Mouse (Mus musculus) embryo, embryonic 9.5 days (tissue): Measurements from ENCODE around the gene Aldh18a1.
A peak's percentile ranks its signal among the peaks of the same experiment; 100 is the strongest.

ENCODE experiments used
- DNase-seq: peaks from one replicate; pipeline ENCODE4 v3.0.0-alpha.2; 2017; ENCODE audit errors: extremely low spot score

Gene Aldh18a1

GRCm38 (mm10) chr19:40526367-40527014 lies 61.8 kb downstream of the Aldh18a1 start:
- no peak for DNase-seq

DNA sequence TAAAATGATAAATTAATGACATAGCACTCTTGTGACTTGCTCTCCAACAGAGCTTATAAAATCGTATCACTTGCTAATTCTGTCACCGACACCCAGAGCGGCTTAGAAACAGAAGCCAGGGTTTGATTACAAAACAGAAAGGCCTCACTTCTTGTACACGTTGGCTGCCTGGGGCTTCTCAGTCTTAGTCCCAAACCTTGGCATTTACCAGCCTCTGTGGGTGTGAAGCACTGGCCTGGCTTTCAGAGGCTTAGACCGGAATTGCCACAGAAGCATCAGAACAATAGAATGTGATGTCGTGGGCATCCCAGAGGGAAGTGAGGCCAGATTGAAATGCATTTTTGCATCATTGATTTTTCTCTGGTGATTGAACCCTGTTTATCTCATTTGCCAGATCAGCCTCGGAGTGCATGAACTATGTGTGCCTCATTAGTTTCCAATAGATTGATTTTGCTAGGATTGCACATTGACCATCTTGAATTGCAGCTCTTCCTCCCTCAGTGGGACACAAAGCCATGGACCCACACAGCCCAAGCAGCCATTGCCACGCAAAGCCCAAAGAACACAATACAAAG lies 64.7 kb downstream of the Aldh18a1 start:
- DNase-seq: no peak

DNA sequence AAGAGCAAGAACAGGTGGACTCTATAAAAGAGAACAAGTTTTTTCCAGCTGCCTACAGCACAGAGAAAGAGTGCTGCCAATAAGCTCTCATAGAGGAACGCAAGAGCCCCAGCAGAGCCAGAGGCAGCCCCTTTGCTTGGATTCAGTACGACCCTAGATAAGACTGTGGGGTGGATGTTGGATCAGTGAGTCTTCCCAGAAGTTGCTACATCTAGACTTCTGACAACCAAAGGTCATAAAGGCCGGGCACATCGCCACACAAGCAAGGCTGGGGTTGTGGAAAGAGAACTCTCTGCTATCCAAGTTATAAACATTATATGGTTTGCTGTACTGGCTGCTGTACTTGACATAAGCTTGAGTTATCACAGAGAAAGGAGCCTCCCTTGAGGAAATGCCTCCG lies 67.9 kb downstream of the Aldh18a1 start:
- DNase-seq: no peak

DNA sequence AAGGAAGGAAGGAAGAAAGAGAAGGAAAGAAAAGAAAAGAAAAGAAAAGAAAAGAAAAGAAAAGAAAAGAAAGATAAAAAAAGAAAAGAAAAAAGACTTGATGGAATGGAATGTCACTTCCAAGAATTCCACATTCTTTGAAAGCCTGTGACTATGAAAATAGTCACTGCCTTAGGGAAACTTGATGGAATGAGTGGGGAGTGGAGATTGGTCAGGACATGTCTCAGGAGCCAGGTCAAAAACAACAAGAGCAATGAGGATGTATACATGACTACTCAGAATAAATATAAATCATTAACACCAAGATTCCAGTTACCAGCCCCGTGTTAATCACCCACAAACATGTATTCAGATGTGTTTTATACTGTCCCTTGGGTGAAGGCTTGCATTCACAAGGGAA lies 69.6 kb downstream of the Aldh18a1 start:
- DNase-seq: no peak

GRCm38 (mm10) chr19:40515596-40515995 lies 72.7 kb downstream of the Aldh18a1 start:
- DNase-seq: no peak

GRCm38 (mm10) chr19:40514376-40514775 lies 73.9 kb downstream of the Aldh18a1 start:
- DNase-seq: no peak

GRCm38 (mm10) chr19:40513632-40514078 lies 74.6 kb downstream of the Aldh18a1 start, which contains the start of gene Sorbs1:
TSS of gene Sorbs1 (minus strand) at chr19:40513779.
- DNase-seq: peak; percentile 97

DNA sequence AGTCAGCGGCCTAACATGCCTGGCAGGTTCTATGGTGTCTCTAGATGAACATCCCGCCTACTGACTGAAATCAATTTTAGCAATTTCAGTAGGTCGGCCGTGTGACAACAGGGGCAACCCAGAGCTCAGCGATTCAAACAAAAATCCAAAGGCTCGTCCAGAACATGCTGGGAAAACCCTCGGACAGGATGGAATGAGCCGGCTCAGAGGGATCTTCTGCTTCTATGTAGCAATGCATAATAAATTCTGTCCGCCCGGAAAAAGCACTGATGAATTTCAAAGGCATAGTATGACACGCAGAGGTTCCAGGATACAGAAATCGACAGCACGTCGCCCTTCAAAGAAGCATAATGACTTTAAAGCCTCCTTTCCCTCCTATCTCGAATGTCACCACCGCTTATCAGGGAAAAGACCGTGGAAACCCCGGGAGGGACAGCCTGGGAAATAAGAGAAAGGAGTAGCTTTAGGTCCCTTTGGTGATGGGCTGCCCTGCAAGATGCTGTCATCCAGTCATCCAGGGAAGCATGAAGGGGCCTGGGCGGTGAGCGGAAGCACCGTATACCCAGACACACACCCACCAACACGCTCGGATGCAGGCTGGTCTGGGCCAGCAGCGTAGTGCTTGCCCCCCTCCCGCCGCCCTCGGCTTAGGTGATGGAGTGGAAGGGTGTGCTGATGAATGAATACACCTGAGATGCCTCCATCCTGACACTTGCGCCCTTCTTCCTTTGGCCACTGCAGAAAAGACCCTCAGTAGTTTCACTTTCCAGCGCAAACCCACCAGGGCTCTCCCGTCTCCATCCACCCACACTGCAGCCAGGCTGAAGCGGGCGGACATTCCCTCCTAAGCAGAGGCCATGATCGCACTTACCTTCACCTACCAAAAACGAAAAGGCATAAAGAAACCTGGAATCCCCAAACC lies 75.5 kb downstream of the Aldh18a1 start:
- DNase-seq: peak; percentile 32

- DNase-seq: no peak
These were observed 76.5 kb downstream of the Aldh18a1 start for GRCm38 (mm10) chr19:40511679-40512309.

DNA sequence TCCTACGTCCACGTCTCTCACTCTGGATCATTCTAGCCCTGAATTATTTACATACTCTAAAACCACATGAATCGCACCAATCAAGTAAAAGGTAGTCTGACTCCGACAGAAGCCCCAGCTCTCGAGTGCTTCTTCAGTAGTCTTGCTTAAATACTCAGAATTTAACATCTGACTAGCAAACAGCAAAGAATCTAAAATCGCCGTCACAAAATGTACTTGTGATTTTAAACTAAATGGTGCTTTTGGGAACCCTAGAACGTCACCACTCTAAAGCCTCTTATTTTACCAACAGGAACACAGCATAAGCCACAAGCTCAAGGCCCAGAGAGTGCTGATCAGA lies 77.2 kb downstream of the Aldh18a1 start:
- DNase-seq: no peak

- DNase-seq: no peak
These were observed 77.7 kb downstream of the Aldh18a1 start for GRCm38 (mm10) chr19:40510387-40511099.

- DNase-seq: no peak
These were observed 79.0 kb downstream of the Aldh18a1 start for GRCm38 (mm10) chr19:40509274-40509673.

DNA sequence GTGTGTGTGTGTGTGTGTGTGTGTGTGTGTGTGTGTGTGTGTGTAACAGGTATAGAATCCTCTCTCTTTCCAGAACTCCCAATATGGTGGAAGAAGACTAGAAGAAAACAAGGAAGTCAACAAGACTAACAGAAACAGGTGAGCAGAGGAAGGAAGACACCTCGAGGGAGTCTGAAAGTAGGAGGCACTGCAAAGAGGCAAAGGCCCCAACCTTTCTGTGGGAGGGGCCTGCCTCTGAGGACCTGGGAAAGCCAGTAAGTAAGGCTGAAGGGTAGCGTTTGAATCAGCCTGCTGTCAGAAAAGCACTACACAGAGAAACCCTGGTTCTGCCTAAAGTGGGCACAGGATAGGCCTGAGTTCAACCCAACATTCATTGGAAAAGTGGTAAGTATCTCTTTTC lies 79.4 kb downstream of the Aldh18a1 start:
- no peak for DNase-seq

GRCm38 (mm10) chr19:40506965-40507364 lies 81.3 kb downstream of the Aldh18a1 start:
- no peak for DNase-seq

DNA sequence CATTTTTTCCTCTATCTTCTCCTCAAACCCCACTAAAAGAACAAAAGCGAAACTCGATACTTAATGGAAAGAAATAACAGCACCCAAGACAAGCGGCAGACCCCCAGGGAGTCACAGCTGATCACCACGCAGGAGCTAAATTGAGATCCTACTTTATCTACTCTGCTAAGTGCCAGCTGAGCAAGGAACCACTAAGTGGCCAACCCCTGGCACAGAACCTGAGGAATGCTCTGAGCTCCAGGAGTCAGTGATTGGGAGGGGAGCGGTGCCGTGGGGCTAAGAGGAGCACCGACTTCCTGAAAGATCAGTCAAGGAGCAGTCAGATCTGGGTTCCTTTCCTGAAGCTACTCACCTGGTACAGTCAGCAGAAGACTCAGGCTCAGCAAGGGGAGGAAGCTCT lies 83.9 kb downstream of the Aldh18a1 start:
- no peak for DNase-seq
